8 mouse cellular contexts compared by ENCODE assay signal in genomic region chr7:141413809-141414584, GRCm38 (mm10). TPM values are rescaled to one million over a fixed set of nuclear protein-coding genes. Genes with fewer than 3 reads are reported as not detected.
A peak's percentile ranks its signal among the peaks of the same experiment; 100 is the strongest.
DNase-seq lines count a peak whose midpoint lies in the region; ATAC-seq and TF ChIP-seq lines count a peak whose summit lies in the region.

Gene Gatd1 (minus strand): TSS chr7:141414136.

- peak; percentile 98 for DNase-seq in G1E (ENCODE audit: low spot score)
- DNase-seq in cerebellum, adult 18-20 months, result peak; percentile 99 to 100
- DNase-seq in forebrain, postnatal 0 days, result peak; percentile 100
- DNase-seq in heart, postnatal 4 days, result peak; percentile 100
- peak; percentile 96 to 99 for DNase-seq in layer of hippocampus, adult 8-10 months (ENCODE audit: low spot score in 2 of 2)
- peak; percentile 98 for DNase-seq in ovary, adult 18-20 months (ENCODE audit: low spot score)
- peak; percentile 99 for DNase-seq in thymus, postnatal 0 days (ENCODE audit: low spot score)

- H3K27me3 ChIP-seq in G1E (ENCODE audit: insufficient read depth, low read length), result peaks cover 10% of the 10 kb centered on the region
- H3K27me3 ChIP-seq in forebrain, postnatal 0 days (ENCODE audit: insufficient read depth, low read length), result no peaks in the 10 kb centered on the region
- no peaks in the 10 kb centered on the region for H3K27me3 ChIP-seq in lung, embryonic 15.5 days

- peak within 1 kb of the TSS; percentile 91 for H3K9ac ChIP-seq in forebrain, postnatal 0 days
- H3K9ac ChIP-seq in lung, embryonic 15.5 days, result peak within 1 kb of the TSS; percentile 89

- H3K4me1 ChIP-seq in G1E (ENCODE audit: insufficient read depth, low read depth, low read length), result peaks cover 51% of the 10 kb centered on the region
- peaks cover 12% of the 10 kb centered on the region; the same call in 1 of the 2 replicates for H3K4me1 ChIP-seq in forebrain, postnatal 0 days (ENCODE audit: insufficient read depth)
- H3K4me1 ChIP-seq in lung, embryonic 15.5 days, result peaks cover 19% of the 10 kb centered on the region

- peak within 1 kb of the TSS; percentile 82 for H3K27ac ChIP-seq in forebrain, postnatal 0 days (ENCODE audit: low read depth, low read length)
- H3K27ac ChIP-seq in lung, embryonic 15.5 days, result peak within 1 kb of the TSS; percentile 77

- WGBS in forebrain, postnatal 0 days, result under 1% methylated on average over 50 of the region's 56 CpGs
- under 1% methylated on average over 56 of the region's 56 CpGs for WGBS in lung, embryonic 15.5 days

- H3K9me3 ChIP-seq in G1E (replicated peaks), result no peaks in the 10 kb centered on the region
- no peaks in the 10 kb centered on the region for H3K9me3 ChIP-seq in forebrain, postnatal 0 days (ENCODE audit: low read length)
- H3K9me3 ChIP-seq in lung, embryonic 15.5 days, result no peaks in the 10 kb centered on the region

- peak; percentile 88 for ATAC-seq in G1E (ENCODE audit: extremely low read depth, insufficient number of reproducible peaks, low FRiP score, poor library complexity, severe bottlenecking)
- peak; percentile 92 for ATAC-seq in forebrain, postnatal 0 days
- ATAC-seq in lung, embryonic 15.5 days (ENCODE audit: borderline replicate concordance, extremely low read depth, low FRiP score, low TSS enrichment), result peak; percentile 92

- TF ChIP-seq CTCF in G1E (IDR thresholded peaks at IDR 0.05; ENCODE audit: low read depth, low read length), result no peak
- TF ChIP-seq CTCF in forebrain, postnatal 0 days (IDR thresholded peaks at IDR 0.05; ENCODE audit: low read depth), result peak; percentile 41

- peaks cover 34% of the 10 kb centered on the region for H3K36me3 ChIP-seq in G1E (replicated peaks)
- peaks cover 9% of the 10 kb centered on the region for H3K36me3 ChIP-seq in forebrain, postnatal 0 days (ENCODE audit: insufficient read depth)
- peaks cover 16% of the 10 kb centered on the region for H3K36me3 ChIP-seq in lung, embryonic 15.5 days

- peak within 1 kb of the TSS; percentile 87 for H3K4me2 ChIP-seq in forebrain, postnatal 0 days (ENCODE audit: low read depth)
- H3K4me2 ChIP-seq in lung, embryonic 15.5 days, result peak within 1 kb of the TSS; percentile 87

- H3K4me3 ChIP-seq in G1E (ENCODE audit: low read depth, low read length), result peak within 1 kb of the TSS; percentile 79
- H3K4me3 ChIP-seq in forebrain, postnatal 0 days (ENCODE audit: low read depth, low read length), result peak within 1 kb of the TSS; percentile 71
- peak within 1 kb of the TSS; percentile 85 for H3K4me3 ChIP-seq in lung, embryonic 15.5 days

RNA-seq across cellular contexts. Expression of gene Gatd1, which starts in this region (rescaled TPM):
- total RNA-seq in G1E (2014; fragmentation: Nextera tagmentation) (22.6 and 30.8 TPM in 2 replicates), G1E (2017) (23.8 and 23.9 TPM in 2 replicates)
- polyA plus RNA-seq in G1E (2012), result 15.4 and 16.5 TPM in 2 replicates
- total RNA-seq in forebrain, postnatal 0 days (2014; rRNA removed), result 58.9 and 65.0 TPM in 2 replicates
- polyA plus RNA-seq in forebrain, postnatal 0 days (2015; fragmentation: Nextera tagmentation; extraction: Ambion mirVana), result 50.5 and 56.0 TPM in 2 replicates
- total RNA-seq in heart, postnatal 4 days (2021), result 10 to 100 TPM; 12.5 to 12.9 TPM
- 10 to 100 TPM; 36.8 to 41.3 (median 38.6) TPM for total RNA-seq in layer of hippocampus, adult 8-10 months (2022)
- polyA plus RNA-seq in lung, embryonic 15.5 days (2015; fragmentation: Nextera tagmentation; extraction: Ambion mirVana), result 50.8 and 51.8 TPM in 2 replicates
- 52.1 and 53.8 TPM in 2 replicates for polyA plus RNA-seq in thymus, postnatal 0 days (2015; fragmentation: Nextera tagmentation; extraction: Ambion mirVana)

Comparison
In these comparisons a context has a peak if more than half of its experiments do, and no peak if none do; other contexts are left out.
1. Peak in every context shown above with its lines: DNase-seq, ATAC-seq, H3K4me3 ChIP-seq and H3K27ac ChIP-seq.